Mouse (Mus musculus): ENCODE results near the gene Nhs. TPM values are rescaled to one million over a fixed set of nuclear protein-coding genes. Genes with fewer than 3 reads are reported as not detected.
A peak's percentile ranks its signal among the peaks of the same experiment; 100 is the strongest.

The Nhs gene
- polyA plus RNA-seq, 2 experiments, result 2.4 to 3.9 TPM

DNA sequence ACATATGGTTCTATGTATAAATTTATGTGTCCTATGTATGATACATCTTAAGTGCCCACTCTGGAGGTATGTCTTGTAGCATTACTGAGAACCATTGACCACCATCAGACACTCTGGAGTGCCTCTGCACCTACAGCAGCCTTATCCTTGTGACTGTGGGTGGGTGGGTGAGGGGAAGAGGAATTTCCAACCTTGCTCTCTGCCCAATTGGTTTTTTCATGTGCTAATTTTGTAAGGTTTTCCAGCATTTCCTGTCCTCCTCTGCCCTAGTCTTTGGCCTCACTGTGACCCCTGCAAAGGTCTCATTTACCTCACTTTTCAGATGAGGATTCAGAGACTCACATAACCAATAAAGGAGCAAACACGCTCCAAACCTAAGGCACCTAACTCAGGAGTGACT lies 107.0 kb downstream of the Nhs start:
- H3K27ac ChIP-seq (replicated peaks; ENCODE audit: low read depth, low read length), result no peak overlapping the region
- DNase-seq (ENCODE audit: low spot score), result no peak
- no peaks in the 10 kb centered on the region for H3K9me3 ChIP-seq (ENCODE audit: control insufficient read depth, low read length)
- no peak overlapping the region for H3K9ac ChIP-seq (ENCODE audit: low read depth, low read length, severe bottlenecking)
- TF ChIP-seq POLR2A (IDR thresholded peaks at IDR 0.05; ENCODE audit: borderline replicate concordance, extremely low read depth, insufficient read depth, insufficient read length), result no peak
- 0 out of 2 replicates have a peak, but pooled peaks cover 2% of the 10 kb centered on the region for H3K27me3 ChIP-seq (ENCODE audit: control insufficient read depth, insufficient read depth, low read length)
- no peak overlapping the region for H3K4me3 ChIP-seq (replicated peaks; ENCODE audit: low read length)
- 60% methylated on average over 1 of the region's 1 CpGs for WGBS
- no peaks in the 10 kb centered on the region for H3K36me3 ChIP-seq (ENCODE audit: control insufficient read depth, insufficient read depth, low read length)
- H3K4me2 ChIP-seq (replicated peaks; ENCODE audit: low read depth, low read length, severe bottlenecking), result no peak overlapping the region
- ATAC-seq (ENCODE audit: low FRiP score, low read depth), result no peak
- no peaks in the 10 kb centered on the region for H3K4me1 ChIP-seq (ENCODE audit: control insufficient read depth, insufficient read depth, low read length)

DNA sequence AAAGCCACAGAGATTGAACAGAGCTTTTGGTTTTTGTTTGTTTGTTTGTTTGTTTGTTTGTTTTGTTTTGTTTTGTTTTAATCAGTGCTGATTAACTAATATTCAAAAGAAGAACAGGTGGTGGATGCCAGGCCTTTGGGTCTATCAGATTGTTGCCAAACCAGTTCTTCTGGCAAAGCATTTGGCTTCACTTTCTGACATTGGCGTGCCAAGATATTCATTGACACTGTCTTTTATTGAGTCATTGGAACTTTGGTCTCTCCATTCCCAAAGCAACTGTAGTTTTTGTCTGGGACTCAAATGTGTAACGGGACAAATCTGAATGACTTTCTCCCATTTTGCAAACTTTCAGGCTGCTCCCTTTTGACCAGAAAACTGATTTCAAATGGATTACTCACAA lies 109.9 kb downstream of the Nhs start:
- WGBS, result 83% methylated on average over 2 of the region's 2 CpGs
- no peaks in the 10 kb centered on the region for H3K36me3 ChIP-seq (ENCODE audit: control insufficient read depth, insufficient read depth, low read length)
- H3K4me1 ChIP-seq (ENCODE audit: control insufficient read depth, insufficient read depth, low read length), result no peaks in the 10 kb centered on the region
- H3K4me2 ChIP-seq (replicated peaks; ENCODE audit: low read depth, low read length, severe bottlenecking), result no peak overlapping the region
- H3K9ac ChIP-seq (ENCODE audit: low read depth, low read length, severe bottlenecking), result no peak overlapping the region
- no peak for ATAC-seq (ENCODE audit: low FRiP score, low read depth)
- H3K9me3 ChIP-seq (ENCODE audit: control insufficient read depth, low read length), result no peaks in the 10 kb centered on the region
- no peak overlapping the region for H3K4me3 ChIP-seq (replicated peaks; ENCODE audit: low read length)
- H3K27ac ChIP-seq (replicated peaks; ENCODE audit: low read depth, low read length), result no peak overlapping the region
- DNase-seq (ENCODE audit: low spot score), result no peak
- peaks cover 6% of the 10 kb centered on the region; the same call in 1 of the 2 replicates for H3K27me3 ChIP-seq (ENCODE audit: control insufficient read depth, insufficient read depth, low read length)
- TF ChIP-seq POLR2A (IDR thresholded peaks at IDR 0.05; ENCODE audit: borderline replicate concordance, extremely low read depth, insufficient read depth, insufficient read length), result no peak

DNA sequence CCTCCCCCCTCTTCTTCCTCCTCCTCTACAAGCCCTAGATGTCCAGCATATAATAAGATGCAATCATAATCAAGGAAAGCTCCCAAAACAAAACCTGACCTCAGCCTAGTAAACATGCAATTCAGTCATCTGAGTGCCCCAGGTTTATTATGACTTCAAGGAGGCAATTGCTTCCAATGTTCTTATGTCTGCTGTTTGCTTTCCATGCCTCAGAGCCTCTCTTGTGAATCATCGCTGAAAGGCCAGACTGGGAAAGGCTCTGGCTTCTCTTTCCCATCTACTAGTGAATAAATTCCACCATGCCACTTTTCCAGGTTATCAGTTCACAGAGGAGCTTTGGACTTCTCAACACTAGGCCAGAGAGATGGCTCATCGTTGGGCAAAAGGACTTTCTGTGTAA lies 114.0 kb downstream of the Nhs start:
- no peak overlapping the region for H3K27ac ChIP-seq (replicated peaks; ENCODE audit: low read depth, low read length)
- no peak for TF ChIP-seq POLR2A (IDR thresholded peaks at IDR 0.05; ENCODE audit: borderline replicate concordance, extremely low read depth, insufficient read depth, insufficient read length)
- DNase-seq (ENCODE audit: low spot score), result no peak
- no peaks in the 10 kb centered on the region for H3K4me1 ChIP-seq (ENCODE audit: control insufficient read depth, insufficient read depth, low read length)
- H3K4me2 ChIP-seq (replicated peaks; ENCODE audit: low read depth, low read length, severe bottlenecking), result no peak overlapping the region
- peaks cover 6% of the 10 kb centered on the region; the same call in 1 of the 2 replicates for H3K27me3 ChIP-seq (ENCODE audit: control insufficient read depth, insufficient read depth, low read length)
- no peak for ATAC-seq (ENCODE audit: low FRiP score, low read depth)
- no peaks in the 10 kb centered on the region for H3K9me3 ChIP-seq (ENCODE audit: control insufficient read depth, low read length)
- H3K36me3 ChIP-seq (ENCODE audit: control insufficient read depth, insufficient read depth, low read length), result no peaks in the 10 kb centered on the region
- H3K9ac ChIP-seq (ENCODE audit: low read depth, low read length, severe bottlenecking), result no peak overlapping the region
- no peak overlapping the region for H3K4me3 ChIP-seq (replicated peaks; ENCODE audit: low read length)
- 89% methylated on average over 2 of the region's 2 CpGs for WGBS

DNA sequence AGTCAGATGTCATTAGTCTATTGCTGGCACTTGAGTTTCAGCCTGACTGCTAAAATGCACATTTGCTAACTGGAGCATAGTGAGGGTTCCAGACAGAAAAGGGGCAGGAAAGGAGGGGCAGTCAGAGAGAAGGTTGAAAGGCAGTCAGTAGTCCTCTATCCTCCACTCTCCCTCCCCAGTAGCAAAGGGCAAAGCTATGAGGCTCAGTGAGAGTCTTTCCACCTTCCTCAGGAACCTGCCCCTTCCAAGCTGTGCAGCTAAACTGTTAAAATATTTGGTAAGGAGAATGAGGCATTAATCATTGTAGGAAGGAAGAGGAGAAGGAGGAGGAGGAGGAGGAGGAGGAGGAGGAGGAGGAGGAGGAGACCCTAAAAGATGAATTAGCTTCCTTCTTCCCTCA lies 115.4 kb downstream of the Nhs start:
- Histone ChIP-seq H3K9me3 (ENCODE audit: control insufficient read depth, low read length) (no peaks in the 10 kb centered on the region), H3K9ac (ENCODE audit: low read depth, low read length, severe bottlenecking) (no peak overlapping the region), H3K4me2 (replicated peaks; ENCODE audit: low read depth, low read length, severe bottlenecking) (no peak overlapping the region), H3K27me3 (ENCODE audit: control insufficient read depth, insufficient read depth, low read length) (peaks cover 6% of the 10 kb centered on the region; the same call in 1 of the 2 replicates), H3K4me3 (replicated peaks; ENCODE audit: low read length) (no peak overlapping the region), H3K4me1 (ENCODE audit: control insufficient read depth, insufficient read depth, low read length) (no peaks in the 10 kb centered on the region), H3K36me3 (ENCODE audit: control insufficient read depth, insufficient read depth, low read length) (no peaks in the 10 kb centered on the region), H3K27ac (replicated peaks; ENCODE audit: low read depth, low read length) (no peak overlapping the region)
- DNase-seq (ENCODE audit: low spot score) (no peak), ATAC-seq (ENCODE audit: low FRiP score, low read depth) (no peak)
- no peak for TF ChIP-seq POLR2A (IDR thresholded peaks at IDR 0.05; ENCODE audit: borderline replicate concordance, extremely low read depth, insufficient read depth, insufficient read length)

DNA sequence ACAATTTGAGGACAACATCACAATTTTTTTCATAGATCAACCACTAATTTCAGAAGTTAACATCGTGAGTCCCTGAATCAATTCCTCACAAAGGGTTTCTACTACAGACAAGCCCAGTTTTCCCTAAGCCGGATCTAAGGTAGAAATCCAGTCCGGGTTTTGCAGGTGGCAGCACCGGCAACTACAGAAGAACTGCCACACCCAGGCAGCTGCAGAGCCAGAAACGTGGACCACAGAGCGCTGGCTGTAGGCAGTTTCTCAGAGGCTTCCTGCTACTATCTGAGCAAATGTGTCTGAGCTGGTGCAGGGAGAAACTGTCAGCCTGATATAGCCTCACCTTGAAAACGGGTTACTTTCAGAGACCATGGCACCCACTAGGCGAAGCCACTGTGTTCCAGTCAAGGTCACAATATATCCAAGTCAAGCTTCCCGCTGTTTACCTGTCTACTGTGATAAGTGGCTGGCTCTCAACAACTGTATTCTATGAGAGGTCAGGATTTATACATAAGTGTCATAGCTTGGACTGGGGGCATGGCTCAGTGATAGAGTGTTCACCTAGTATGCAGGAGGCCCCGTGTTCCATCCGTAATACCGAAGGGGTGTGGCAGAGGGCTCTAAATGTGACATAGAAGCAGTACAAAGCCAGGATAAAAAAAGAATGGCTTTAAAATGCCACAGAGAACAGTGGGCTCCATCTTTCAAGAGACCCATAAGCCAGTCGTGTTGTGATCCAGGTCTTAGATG lies 134.1 kb downstream of the Nhs start:
- no peaks in the 10 kb centered on the region for H3K36me3 ChIP-seq (ENCODE audit: control insufficient read depth, insufficient read depth, low read length)
- no peak for TF ChIP-seq POLR2A (IDR thresholded peaks at IDR 0.05; ENCODE audit: borderline replicate concordance, extremely low read depth, insufficient read depth, insufficient read length)
- H3K4me2 ChIP-seq (replicated peaks; ENCODE audit: low read depth, low read length, severe bottlenecking), result no peak overlapping the region
- H3K27ac ChIP-seq (replicated peaks; ENCODE audit: low read depth, low read length), result no peak overlapping the region
- no peak for ATAC-seq (ENCODE audit: low FRiP score, low read depth)
- 31% methylated on average over 13 of the region's 13 CpGs for WGBS
- no peaks in the 10 kb centered on the region for H3K4me1 ChIP-seq (ENCODE audit: control insufficient read depth, insufficient read depth, low read length)
- peaks cover 3% of the 10 kb centered on the region; the same call in 1 of the 2 replicates for H3K27me3 ChIP-seq (ENCODE audit: control insufficient read depth, insufficient read depth, low read length)
- DNase-seq (ENCODE audit: low spot score), result peak; percentile 67
- no peak overlapping the region for H3K4me3 ChIP-seq (replicated peaks; ENCODE audit: low read length)
- H3K9ac ChIP-seq (ENCODE audit: low read depth, low read length, severe bottlenecking), result no peak overlapping the region
- no peaks in the 10 kb centered on the region for H3K9me3 ChIP-seq (ENCODE audit: control insufficient read depth, low read length)
